Mouse (Mus musculus) olfactory bulb, adult 2 months (tissue): ENCODE measurements around the gene Rab22a.
A peak's percentile ranks its signal among the peaks of the same experiment; 100 is the strongest.

Experiments
- CTCF ChIP-seq: fragments of 200-500 bp; IDR thresholded peaks from 2 replicates; pipeline ENCODE4 v1.5.1; 2012; ENCODE audit warnings: low read depth, mild to moderate bottlenecking, low read length, moderate library complexity; ENCODE audit not compliant: insufficient read depth
- POLR2A ChIP-seq: fragments of 200-500 bp; IDR thresholded peaks from 2 replicates; pipeline ENCODE4 v1.6.1; 2012; ENCODE audit warnings: mild to moderate bottlenecking, low read depth, low read length, moderate library complexity; ENCODE audit not compliant: insufficient read depth

- TF ChIP-seq CTCF (no peak), POLR2A (peak; percentile 38; the same call in 1 of the 2 replicates)
Observed at GRCm38 (mm10) chr2:173659057-173659925, at the start of gene Rab22a.
